ENCODE assay signal across 10 mouse cellular contexts in genomic region chr19:8019904-8020349, GRCm38 (mm10). TPM values are rescaled to one million over a fixed set of nuclear protein-coding genes. Genes with fewer than 3 reads are reported as not detected.
DNase-seq lines count a peak whose midpoint lies in the region; ATAC-seq lines count a peak whose summit lies in the region.
"Had no signal": no experiment of that assay in that cellular context is flagged by ENCODE, and none has a peak within 500 bp of the region (broad histone marks: within the 10 kb centered on the region; RNA-seq: fewer than 3 reads in every experiment).

No protein-coding gene starts in this region.

- peak; percentile 31 to 44 for DNase-seq in CD8-positive naive resting alpha-beta T cell, adult 2 months (ENCODE audit: low read depth in 2 of 2, low spot score in 2 of 2)
- peak; percentile 64 for DNase-seq in skeletal muscle tissue, adult 2 months (ENCODE audit: low read depth, low spot score)
- no peak for DNase-seq in ovary, postnatal 14 days (ENCODE audit: low spot score)
- no peak for DNase-seq in forebrain, embryonic 14.5 days (ENCODE audit: low spot score)
- DNase-seq in urinary bladder, postnatal 10 days (ENCODE audit: low spot score): no peak
- DNase-seq: cerebellum, adult 2 months had no signal

- H3K27ac ChIP-seq in liver, embryonic 12.5 days: no peak overlapping the region
- no peak overlapping the region for H3K27ac ChIP-seq in forebrain, embryonic 14.5 days (ENCODE audit: low read depth, low read length)

- no peak for ATAC-seq in erythroblast, adult 5-6 weeks (replicated peaks; ENCODE audit: low FRiP score, poor library complexity, severe bottlenecking)
- no peak for ATAC-seq in liver, embryonic 12.5 days
- ATAC-seq in forebrain, embryonic 14.5 days: no peak

- no peaks in the 10 kb centered on the region for H3K27me3 ChIP-seq in erythroblast, embryonic 14.5 days (ENCODE audit: control insufficient read depth)
- no peaks in the 10 kb centered on the region for H3K27me3 ChIP-seq in liver, embryonic 12.5 days (replicated peaks)
- no peaks in the 10 kb centered on the region for H3K27me3 ChIP-seq in forebrain, embryonic 14.5 days (replicated peaks; ENCODE audit: control insufficient read depth, insufficient read depth, low read length)

- H3K9ac ChIP-seq in liver, embryonic 12.5 days: no peak overlapping the region
- no peak overlapping the region for H3K9ac ChIP-seq in forebrain, embryonic 14.5 days (ENCODE audit: low read length)

- no peaks in the 10 kb centered on the region for H3K4me1 ChIP-seq in erythroblast, embryonic 14.5 days (ENCODE audit: control insufficient read depth)
- no peaks in the 10 kb centered on the region for H3K4me1 ChIP-seq in liver, embryonic 12.5 days
- no peaks in the 10 kb centered on the region for H3K4me1 ChIP-seq in forebrain, embryonic 14.5 days (ENCODE audit: control insufficient read depth, insufficient read depth, low read length)

- WGBS in liver, embryonic 12.5 days (ENCODE audit: insufficient replicate concordance): 36% methylated on average over 13 of the region's 13 CpGs
- WGBS in forebrain, embryonic 14.5 days: 91% methylated on average over 13 of the region's 13 CpGs

- peak overlapping the region; percentile 29 for H3K4me2 ChIP-seq in liver, embryonic 12.5 days
- H3K4me2 ChIP-seq in forebrain, embryonic 14.5 days (ENCODE audit: low read length): no peak overlapping the region

- peaks cover 16% of the 10 kb centered on the region for H3K9me3 ChIP-seq in erythroblast, embryonic 14.5 days (ENCODE audit: control insufficient read depth, low read length)
- no peaks in the 10 kb centered on the region for H3K9me3 ChIP-seq in liver, embryonic 12.5 days (replicated peaks)
- H3K9me3 ChIP-seq in forebrain, embryonic 14.5 days (replicated peaks; ENCODE audit: control insufficient read depth, low read length): no peaks in the 10 kb centered on the region

- peak overlapping the region; percentile 24 for H3K4me3 ChIP-seq in erythroblast, embryonic 14.5 days (replicated peaks)
- H3K4me3 ChIP-seq in liver, embryonic 12.5 days: peak overlapping the region; percentile 2; the same call in 1 of the 2 replicates
- no peak overlapping the region for H3K4me3 ChIP-seq in forebrain, embryonic 14.5 days (ENCODE audit: low read depth, low read length)

- H3K36me3 ChIP-seq in erythroblast, embryonic 14.5 days (ENCODE audit: control insufficient read depth): no peaks in the 10 kb centered on the region
- no peaks in the 10 kb centered on the region for H3K36me3 ChIP-seq in liver, embryonic 12.5 days
- no peaks in the 10 kb centered on the region for H3K36me3 ChIP-seq in forebrain, embryonic 14.5 days (ENCODE audit: control insufficient read depth, insufficient read depth, low read length)

RNA-seq across cellular contexts. Expression of gene Slc22a27, which starts 54.1 kb away (rescaled TPM):
- polyA plus RNA-seq in erythroblast, embryonic 14.5 days (2012): not detected in 2 replicates
- not detected in 2 replicates for total RNA-seq in erythroblast, adult 5-6 weeks (2015; ENCODE audit: low replicate concordance)
- total RNA-seq in erythroblast, adult 5-6 weeks (2017; ENCODE audit: low replicate concordance): not detected in 2 replicates
- not detected in 2 replicates for polyA plus RNA-seq in liver, embryonic 12.5 days (2016; fragmentation: Nextera tagmentation; extraction: Ambion mirVana)
- polyA plus RNA-seq in forebrain, embryonic 14.5 days (2014; fragmentation: Nextera tagmentation; extraction: Ambion mirVana): not detected in 2 replicates
- polyA plus RNA-seq: cerebellum, adult 2 months; neural tube, embryonic 11.5 days had no signal

Comparison
In these comparisons a context has a peak if more than half of its experiments do, and no peak if none do; other contexts are left out.
1. DNase-seq: peak in CD8-positive naive resting alpha-beta T cell, adult 2 months (2 of 2) and skeletal muscle tissue, adult 2 months (single experiment); none in ovary, postnatal 14 days (single experiment), forebrain, embryonic 14.5 days (single experiment) and urinary bladder, postnatal 10 days (single experiment).